Mouse (Mus musculus): ENCODE data around the gene Zfp839.

Gene Zfp839

GRCm38 (mm10) chr12:110850010-110850928, at the start of gene Zfp839:
Gene Zfp839 (plus strand): TSS chr12:110850253.
- DNase-seq (ENCODE audit: low read depth) = peak; percentile 56

- DNase-seq (ENCODE audit: low read depth) = no peak
These were observed 48.1 kb upstream of the Zfp839 start for GRCm38 (mm10) chr12:110801876-110802464.

GRCm38 (mm10) chr12:110802674-110803297, 47.3 kb upstream of the Zfp839 start:
- DNase-seq (ENCODE audit: low read depth) = no peak

DNA sequence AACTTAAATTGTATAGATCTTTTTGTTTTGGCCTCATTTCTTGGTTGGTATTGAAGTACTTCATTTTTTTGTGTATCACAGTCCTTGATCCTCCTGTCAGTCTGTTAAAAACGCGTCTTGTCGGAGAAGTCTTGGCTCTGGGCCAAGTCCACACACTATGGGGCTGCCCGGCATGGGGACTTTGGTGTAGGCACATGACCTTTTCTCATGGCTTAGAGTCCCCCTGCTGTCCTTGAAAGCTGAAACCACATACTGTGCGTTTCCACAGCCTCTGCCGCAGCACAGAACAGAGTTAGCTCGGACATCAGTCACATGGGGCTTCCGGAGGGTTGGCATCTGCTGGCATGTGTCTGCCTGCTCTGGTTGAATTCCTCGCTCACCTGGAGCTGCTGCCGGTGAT, 45.8 kb upstream of the Zfp839 start:
- no peak for DNase-seq (ENCODE audit: low read depth)

DNA sequence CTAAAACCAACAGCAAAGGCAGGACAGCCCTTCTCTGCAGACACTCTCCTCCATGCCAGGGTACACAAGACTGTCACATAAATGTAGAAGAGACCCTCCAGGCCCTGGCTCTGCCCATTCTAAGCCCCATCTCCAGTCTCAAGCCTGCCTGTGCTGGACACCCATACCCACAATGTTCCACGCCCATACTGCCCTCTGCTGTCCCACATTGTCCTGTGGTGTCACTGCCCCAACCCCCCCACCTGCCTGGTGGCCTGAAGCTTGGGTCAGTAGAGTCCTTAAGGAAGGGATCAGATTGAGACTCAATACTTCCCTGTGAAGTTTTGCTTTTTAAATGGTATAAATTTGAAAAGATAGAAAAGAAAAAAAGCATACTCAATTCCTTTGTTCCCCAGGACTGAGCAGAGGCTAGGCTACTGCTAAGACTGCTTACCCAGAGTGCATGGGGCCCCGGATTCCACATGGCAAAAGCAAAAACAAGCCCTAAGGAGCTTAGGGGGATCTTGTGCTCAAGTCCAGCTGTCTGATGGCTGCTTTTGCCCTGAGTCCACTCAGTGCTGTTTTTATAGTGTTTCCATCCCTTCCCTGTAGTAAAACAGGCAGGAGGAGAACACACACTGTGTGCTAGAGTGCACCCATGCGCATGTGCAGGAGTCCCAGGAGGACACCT, 43.6 kb upstream of the Zfp839 start:
- DNase-seq (ENCODE audit: low read depth) = no peak

DNA sequence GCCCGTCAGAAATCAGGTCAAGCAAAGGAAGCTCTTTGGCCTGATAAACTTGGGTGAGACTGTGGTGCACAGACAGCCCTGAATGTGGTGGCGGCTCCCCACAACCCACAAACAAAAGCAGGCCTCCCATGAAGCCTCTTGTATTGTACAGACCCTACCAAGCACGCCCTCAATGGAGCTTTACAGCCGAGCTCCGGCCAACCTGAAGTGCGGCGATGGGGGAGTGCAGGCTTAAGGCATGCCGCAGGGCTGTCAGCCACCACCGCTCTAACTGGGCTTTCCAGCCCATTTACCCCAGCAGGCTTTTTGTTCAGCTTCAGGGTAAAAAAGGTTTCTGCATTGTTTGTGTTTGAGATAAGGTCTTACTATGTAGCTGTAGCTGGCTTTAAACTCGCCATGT, 41.6 kb upstream of the Zfp839 start:
- no peak for DNase-seq (ENCODE audit: low read depth)

GRCm38 (mm10) chr12:110808848-110809247, 41.2 kb upstream of the Zfp839 start:
- no peak for DNase-seq (ENCODE audit: low read depth)

DNA sequence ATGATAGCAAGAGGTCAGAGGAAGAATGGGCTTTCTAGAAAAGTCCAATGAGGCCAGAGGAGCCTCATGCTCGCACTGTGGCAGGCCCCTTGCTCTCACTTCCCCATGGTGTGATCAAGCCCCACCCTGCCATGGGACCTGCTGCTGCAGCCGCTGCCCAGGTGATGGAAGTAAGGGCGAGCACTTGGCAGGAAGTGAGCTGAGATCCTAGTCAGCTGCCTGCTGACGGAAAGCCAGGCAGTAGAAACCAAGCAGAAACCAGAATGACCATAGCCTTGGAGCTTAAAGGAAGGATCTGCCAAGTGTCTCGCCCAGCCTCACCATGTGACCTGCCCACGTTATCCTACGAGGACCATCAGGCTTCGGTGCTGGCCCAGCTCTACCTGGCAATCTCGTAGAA, 36.9 kb upstream of the Zfp839 start:
- DNase-seq (ENCODE audit: low read depth) = no peak

DNA sequence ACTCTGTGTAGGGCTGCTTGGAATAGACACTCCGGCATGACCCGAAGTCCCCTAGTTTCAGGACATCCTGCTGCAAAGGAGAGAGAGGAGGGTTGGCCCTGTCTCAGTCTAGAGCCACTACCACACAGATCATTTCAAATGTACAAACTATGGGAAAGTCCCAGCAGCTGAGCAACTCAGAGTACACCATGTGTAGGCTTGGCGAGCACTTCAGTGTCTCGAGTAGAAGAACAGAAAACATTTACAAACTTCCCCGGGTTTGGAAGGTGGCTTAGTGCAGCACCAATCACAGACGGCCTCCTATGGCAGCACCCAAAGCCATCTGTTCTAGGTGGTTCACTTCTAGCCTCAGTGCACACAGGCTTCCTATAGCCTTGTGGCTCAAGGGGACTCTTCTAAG, 36.4 kb upstream of the Zfp839 start:
- no peak for DNase-seq (ENCODE audit: low read depth)

DNA sequence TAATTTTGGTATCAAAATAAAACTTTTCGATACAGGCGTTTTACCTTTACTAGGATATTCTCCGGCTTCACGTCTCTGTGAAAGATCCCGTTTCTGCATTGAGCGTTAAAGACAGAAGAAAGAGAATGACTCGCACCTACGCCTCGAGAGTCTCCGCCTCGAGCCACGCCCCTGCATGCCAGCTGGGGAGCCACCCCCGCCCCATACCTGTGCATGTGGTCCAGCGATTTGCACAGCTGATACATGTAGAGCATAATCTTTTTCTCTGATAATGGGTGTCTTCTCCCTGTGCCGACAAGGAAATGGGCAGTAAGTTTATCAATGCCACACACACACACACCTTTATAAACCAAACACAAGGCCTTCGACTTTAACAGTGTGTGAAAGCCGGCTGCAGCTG, 35.1 kb upstream of the Zfp839 start:
- DNase-seq (ENCODE audit: low read depth) = no peak

DNA sequence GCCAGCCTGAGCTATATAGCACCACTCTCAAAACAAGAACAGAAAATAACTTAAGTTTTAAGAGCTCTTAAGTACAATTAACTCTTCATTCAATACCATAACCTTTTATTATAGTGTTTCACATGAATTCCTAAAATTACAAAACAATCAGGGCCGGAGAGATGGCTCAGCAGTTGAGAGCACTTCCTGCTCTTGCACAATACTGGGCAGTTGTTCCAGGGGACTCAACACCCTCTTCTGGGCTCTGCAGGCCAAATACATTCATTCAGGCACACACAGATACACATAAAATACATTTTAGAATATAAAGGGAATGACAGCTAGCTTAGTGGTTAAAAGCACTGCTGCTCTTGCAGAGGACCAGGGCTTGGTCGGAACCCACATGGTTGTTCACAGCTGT, 33.2 kb upstream of the Zfp839 start:
- DNase-seq (ENCODE audit: low read depth) = no peak

- DNase-seq (ENCODE audit: low read depth) = no peak
These were observed 30.7 kb upstream of the Zfp839 start for GRCm38 (mm10) chr12:110819367-110819766.

DNA sequence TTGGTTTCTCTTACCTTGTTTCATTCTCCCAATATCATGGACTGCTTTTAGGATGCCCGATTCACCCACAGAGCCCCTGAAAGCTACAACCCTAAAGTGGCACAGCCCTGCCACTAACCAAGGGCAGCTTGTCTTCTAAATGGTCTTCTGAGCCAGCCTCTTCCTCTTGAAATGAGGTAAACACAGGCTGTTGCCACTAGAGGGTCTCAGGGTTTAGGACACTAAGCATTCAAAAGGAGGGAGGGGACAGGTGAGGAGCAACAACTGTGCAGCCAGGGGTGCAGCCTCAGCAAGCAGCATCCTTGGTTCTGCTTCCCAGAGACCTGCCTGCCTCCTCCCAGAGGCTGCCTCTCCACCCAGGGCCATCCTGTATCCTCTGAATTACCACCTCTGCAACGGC, 28.3 kb upstream of the Zfp839 start:
- DNase-seq (ENCODE audit: low read depth) = no peak

- DNase-seq (ENCODE audit: low read depth) = no peak
These were observed 27.7 kb upstream of the Zfp839 start for GRCm38 (mm10) chr12:110822366-110822765.

GRCm38 (mm10) chr12:110828908-110829307, 21.1 kb upstream of the Zfp839 start:
- DNase-seq (ENCODE audit: low read depth) = no peak

DNA sequence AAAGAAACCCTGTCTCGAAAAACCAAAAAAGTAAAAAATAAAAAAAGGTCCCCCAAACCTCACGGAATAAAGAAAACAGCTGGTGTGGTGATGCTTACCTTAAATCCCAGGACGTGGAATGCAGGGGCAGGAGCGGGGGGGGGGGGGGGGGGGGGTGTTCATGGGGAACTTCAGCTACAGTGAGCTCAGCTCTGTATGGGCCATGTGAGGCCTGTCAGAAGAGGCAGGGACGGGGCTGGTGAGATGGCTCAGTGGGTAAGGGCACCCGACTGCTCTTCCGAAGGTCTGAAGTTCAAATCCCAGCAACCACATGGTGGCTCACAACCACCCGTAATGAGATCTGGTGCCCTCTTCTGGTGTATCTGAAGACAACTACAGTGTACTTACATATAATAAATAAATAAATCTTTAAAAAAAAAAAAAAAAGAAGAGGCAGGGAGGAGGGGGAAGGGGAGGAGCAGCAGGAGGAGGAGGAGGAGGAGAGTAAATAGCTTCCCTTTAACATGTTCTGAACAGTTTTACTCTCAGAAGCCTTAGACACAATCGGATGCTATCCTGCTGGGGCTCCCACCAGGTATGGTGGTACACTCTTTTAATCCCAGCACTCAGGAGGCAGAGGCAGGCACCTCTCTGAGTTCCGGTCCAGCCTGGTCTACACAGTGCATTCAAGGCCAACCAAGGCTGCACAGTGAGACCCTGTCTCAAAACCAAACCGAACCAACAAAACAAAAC, 19.6 kb upstream of the Zfp839 start:
- no peak for DNase-seq (ENCODE audit: low read depth)

- DNase-seq (ENCODE audit: low read depth) = no peak
These were observed 14.9 kb upstream of the Zfp839 start for GRCm38 (mm10) chr12:110835182-110835581.

GRCm38 (mm10) chr12:110836729-110837128, 13.3 kb upstream of the Zfp839 start:
- no peak for DNase-seq (ENCODE audit: low read depth)

DNA sequence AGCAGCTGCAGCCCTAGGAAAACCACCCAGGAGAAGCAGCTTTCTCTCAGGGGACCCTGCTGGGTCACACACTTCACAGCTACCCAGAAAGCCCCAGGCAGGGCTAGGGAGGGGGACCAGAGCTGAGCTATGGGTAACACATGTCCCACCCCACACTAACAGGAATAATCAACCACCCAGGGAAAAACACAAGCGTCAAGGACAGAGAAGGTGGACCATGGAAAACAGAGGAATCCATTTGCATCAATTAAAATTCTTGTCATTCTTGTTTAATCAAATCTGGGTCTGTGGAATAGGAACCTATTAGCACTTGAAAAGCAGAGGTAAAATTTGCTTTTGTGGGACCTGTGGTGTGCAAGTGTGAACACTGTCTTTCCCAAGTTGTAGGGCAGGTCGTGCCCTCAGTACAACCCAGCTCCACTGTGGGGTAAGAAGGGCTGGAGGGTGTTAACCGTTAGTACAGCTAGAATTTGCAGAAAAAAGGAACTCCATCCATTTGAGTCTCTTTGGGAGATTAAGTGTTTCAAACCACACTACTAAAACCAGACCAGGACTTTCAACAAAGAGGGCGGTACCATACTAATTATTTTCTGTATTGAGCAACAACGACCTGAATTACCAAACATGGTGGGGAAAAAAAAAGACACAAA, 12.7 kb upstream of the Zfp839 start:
- no peak for DNase-seq (ENCODE audit: low read depth)

DNA sequence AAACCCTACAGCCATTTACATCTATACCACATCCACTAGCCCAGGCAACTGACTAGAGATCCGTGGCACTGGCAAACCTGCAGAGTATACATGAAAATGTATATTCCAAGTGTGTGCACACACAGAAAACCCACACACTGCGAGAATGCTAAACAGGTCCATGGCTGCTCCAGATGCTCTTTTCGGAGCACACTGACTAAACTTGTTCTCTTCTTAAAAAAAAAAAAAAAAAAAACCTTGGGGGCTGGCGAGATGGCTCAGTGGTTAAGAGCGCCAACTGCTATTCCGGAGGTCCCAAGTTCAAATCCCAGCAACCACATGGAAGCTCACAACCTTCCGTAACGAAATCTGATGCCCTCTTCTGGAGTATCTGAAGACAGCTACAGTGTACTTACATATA, 12.2 kb upstream of the Zfp839 start:
- no peak for DNase-seq (ENCODE audit: low read depth)
